Comparison of ENCODE assay signal across 15 mouse cellular contexts in the genomic region with DNA sequence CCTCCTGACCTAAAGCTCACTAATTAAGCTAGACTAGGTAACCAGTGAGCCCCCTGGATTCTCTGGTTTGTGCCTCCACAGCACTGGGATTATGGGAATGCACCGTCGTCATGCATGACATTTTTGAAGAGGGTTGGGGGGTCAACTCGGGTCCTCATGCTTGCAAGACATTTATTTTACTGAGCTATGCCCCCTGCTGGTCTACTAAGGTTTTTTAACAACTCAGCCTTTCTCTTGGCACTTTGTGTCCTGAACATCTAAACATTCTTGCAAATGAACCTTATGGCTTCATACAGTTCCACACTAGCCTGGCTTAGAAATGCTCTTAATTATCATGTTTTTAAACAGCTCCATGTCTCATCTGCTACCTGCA. TPM values are rescaled to one million over a fixed set of nuclear protein-coding genes. Genes with fewer than 3 reads are reported as not detected.
DNase-seq lines count a peak whose midpoint lies in the region; ATAC-seq and TF ChIP-seq lines count a peak whose summit lies in the region.
"Had no signal": no experiment of that assay in that cellular context is flagged by ENCODE, and none has a peak within 500 bp of the region (broad histone marks: within the 10 kb centered on the region; RNA-seq: fewer than 3 reads in every experiment).

No protein-coding gene starts in this region.

- DNase-seq in CD4-positive, CD25-positive, alpha-beta regulatory T cell, adult 2 months (ENCODE audit: low read depth, low spot score) = peak; percentile 40
- DNase-seq in limb, embryonic 10.5 days (ENCODE audit: low spot score) = no peak
- no peak for DNase-seq in ES-E14 (ENCODE audit: low read depth, low spot score)
- no peak for DNase-seq in urinary bladder, postnatal 14 days (ENCODE audit: low spot score)
- DNase-seq in yolk sac, embryonic 10.5 days (ENCODE audit: low spot score) = no peak
- DNase-seq: cerebellum, postnatal 14 days; heart, postnatal 4 days; right cerebral cortex, postnatal 4 days had no signal

- H3K36me3 ChIP-seq in limb, embryonic 15.5 days = peaks cover 32% of the 10 kb centered on the region
- H3K36me3 ChIP-seq in limb, embryonic 10.5 days = peaks cover 38% of the 10 kb centered on the region
- H3K36me3 ChIP-seq in ES-E14 (ENCODE audit: control insufficient read depth, insufficient read depth, low read length, poor library complexity, severe bottlenecking) = peaks cover 8% of the 10 kb centered on the region; the same call in 1 of the 2 replicates
- peaks cover 10% of the 10 kb centered on the region for H3K36me3 ChIP-seq in liver, embryonic 16.5 days (ENCODE audit: control insufficient read depth, insufficient read depth)

- peaks cover 11% of the 10 kb centered on the region for H3K27me3 ChIP-seq in limb, embryonic 15.5 days
- H3K27me3 ChIP-seq in limb, embryonic 10.5 days (ENCODE audit: low read depth, poor library complexity, severe bottlenecking) = peaks cover 14% of the 10 kb centered on the region
- H3K27me3 ChIP-seq in liver, embryonic 16.5 days (ENCODE audit: control insufficient read depth, insufficient read depth, low read depth, low read length) = peaks cover 12% of the 10 kb centered on the region
- H3K27me3 ChIP-seq: Patski had no signal

- H3K27ac ChIP-seq in limb, embryonic 15.5 days = peak overlapping the region; percentile 17; the same call in 1 of the 2 replicates
- no peak overlapping the region for H3K27ac ChIP-seq in limb, embryonic 10.5 days
- no peak overlapping the region for H3K27ac ChIP-seq in ES-E14 (ENCODE audit: insufficient read depth, low read depth, low read length, poor library complexity, severe bottlenecking)
- H3K27ac ChIP-seq in liver, embryonic 16.5 days (ENCODE audit: low read length) = peak overlapping the region; percentile 21; the same call in 1 of the 2 replicates
- H3K27ac ChIP-seq: kidney, embryonic 15.5 days; neural tube, embryonic 13.5 days had no signal

- no peaks in the 10 kb centered on the region for H3K9me3 ChIP-seq in limb, embryonic 15.5 days
- H3K9me3 ChIP-seq in limb, embryonic 10.5 days (replicated peaks) = no peaks in the 10 kb centered on the region
- no peaks in the 10 kb centered on the region for H3K9me3 ChIP-seq in ES-E14 (ENCODE audit: control insufficient read depth, insufficient read depth, low read depth, low read length)
- no peaks in the 10 kb centered on the region for H3K9me3 ChIP-seq in liver, embryonic 16.5 days (replicated peaks; ENCODE audit: control insufficient read depth, low read length)
- H3K9me3 ChIP-seq: kidney, embryonic 15.5 days; neural tube, embryonic 13.5 days had no signal

- no peak for ATAC-seq in CD4-positive, CD25-positive, alpha-beta regulatory T cell, adult 4 months
- no peak for ATAC-seq in limb, embryonic 15.5 days (ENCODE audit: insufficient number of reproducible peaks, low FRiP score, low TSS enrichment, low read depth)
- ATAC-seq in liver, embryonic 16.5 days (ENCODE audit: low read depth) = no peak
- ATAC-seq: Patski had no signal

- no peak overlapping the region for H3K4me2 ChIP-seq in limb, embryonic 15.5 days
- H3K4me2 ChIP-seq in liver, embryonic 16.5 days (ENCODE audit: low read depth, low read length) = no peak overlapping the region
- H3K4me2 ChIP-seq: kidney, embryonic 15.5 days; neural tube, embryonic 13.5 days had no signal

- H3K4me3 ChIP-seq in limb, embryonic 15.5 days = no peak overlapping the region
- H3K4me3 ChIP-seq in limb, embryonic 10.5 days = no peak overlapping the region
- no peak overlapping the region for H3K4me3 ChIP-seq in ES-E14 (ENCODE audit: insufficient read depth in 1 of 2, low read depth in 1 of 2, low read length in 2 of 2, poor library complexity in 1 of 2, severe bottlenecking in 1 of 2)
- H3K4me3 ChIP-seq in liver, embryonic 16.5 days (ENCODE audit: low read depth, low read length) = no peak overlapping the region
- H3K4me3 ChIP-seq: erythroblast, embryonic 14.5 days; kidney, embryonic 15.5 days; neural tube, embryonic 13.5 days had no signal

- no peak overlapping the region for H3K9ac ChIP-seq in limb, embryonic 15.5 days
- H3K9ac ChIP-seq in ES-E14 (ENCODE audit: insufficient read depth, low read depth, low read length, poor library complexity, severe bottlenecking) = no peak overlapping the region
- no peak overlapping the region for H3K9ac ChIP-seq in liver, embryonic 16.5 days (ENCODE audit: low read depth, low read length)
- H3K9ac ChIP-seq: kidney, embryonic 15.5 days; neural tube, embryonic 13.5 days had no signal

- H3K4me1 ChIP-seq in limb, embryonic 15.5 days = peaks cover 9% of the 10 kb centered on the region
- H3K4me1 ChIP-seq in limb, embryonic 10.5 days = peaks cover 10% of the 10 kb centered on the region
- H3K4me1 ChIP-seq in ES-E14 (ENCODE audit: control insufficient read depth in 2 of 2, insufficient read depth in 2 of 2, low read length in 2 of 2, poor library complexity in 1 of 2) = peaks cover 0 to 11% of the 10 kb centered on the region in 2 experiments; a peak in 2 of 4 replicates
- H3K4me1 ChIP-seq in liver, embryonic 16.5 days (ENCODE audit: control insufficient read depth, low read depth, low read length) = no peaks in the 10 kb centered on the region; the same call in 1 of the 2 replicates

- in situ Hi-C loops in ES-E14 (cut with MboI; ENCODE audit: low sequenced_read_pairs in 2 of 2, unreplicated experiment in 2 of 2) = no loop called here

- WGBS in limb, embryonic 15.5 days = 48% methylated on average over 3 of the region's 3 CpGs
- 77% methylated on average over 3 of the region's 3 CpGs for WGBS in limb, embryonic 10.5 days
- 23% methylated on average over 3 of the region's 3 CpGs for WGBS in liver, embryonic 16.5 days (ENCODE audit: insufficient replicate concordance)

TF ChIP-seq in ES-E14, 5 proteins besides CTCF, POLR2A, EP300 and RAD21:
- TF ChIP-seq MAFK (IDR thresholded peaks at IDR 0.05; ENCODE audit: insufficient read depth, low read depth, low read length) = peak; percentile 53; the same call in 1 of the 2 replicates
- TF ChIP-seq ZNF384 (IDR thresholded peaks at IDR 0.05; ENCODE audit: low read depth, low read length) = no peak

RNA-seq across cellular contexts. Expression of gene Tlr9, which starts 8.3 kb away (rescaled TPM):
- polyA plus RNA-seq in CD4-positive, CD25-positive, alpha-beta regulatory T cell, adult 4 months (2017; shearing (Covaris generic)) = not detected
- polyA plus RNA-seq in limb, embryonic 15.5 days (2015; fragmentation: Nextera tagmentation; extraction: Ambion mirVana) = 0.07 and 0.12 TPM in 2 replicates
- polyA plus RNA-seq in limb, embryonic 10.5 days (2016; fragmentation: Nextera tagmentation; extraction: Ambion mirVana) = not detected in 2 replicates
- total RNA-seq in ES-E14 (2012; rRNA removed) = 0.09 TPM in 1 of 2 replicates, not detected in the other
- polyA plus RNA-seq in liver, embryonic 16.5 days (2015; fragmentation: Nextera tagmentation; extraction: Ambion mirVana) = 0.04 and 0.05 TPM in 2 replicates
- polyA plus RNA-seq: neural tube, embryonic 13.5 days had no signal

RNA-seq across cellular contexts. Expression of gene Alas1, which starts 17.7 kb away (rescaled TPM):
- 10 to 100 TPM; 43.4 to 74.4 TPM for polyA plus RNA-seq in CD4-positive, CD25-positive, alpha-beta regulatory T cell, adult 4 months (2017; shearing (Covaris generic))
- 100 and 110 TPM in 2 replicates for polyA plus RNA-seq in limb, embryonic 15.5 days (2015; fragmentation: Nextera tagmentation; extraction: Ambion mirVana)
- polyA plus RNA-seq in limb, embryonic 10.5 days (2016; fragmentation: Nextera tagmentation; extraction: Ambion mirVana) = 62.8 and 77.9 TPM in 2 replicates
- total RNA-seq in ES-E14 (2012; rRNA removed) = 36.1 and 48.5 TPM in 2 replicates
- polyA plus RNA-seq in liver, embryonic 16.5 days (2015; fragmentation: Nextera tagmentation; extraction: Ambion mirVana) = 53.9 and 57.9 TPM in 2 replicates

RNA-seq across cellular contexts. Expression of gene Twf2, which starts 27.8 kb away (rescaled TPM):
- 100 to 1,000 TPM; 151 to 174 TPM for polyA plus RNA-seq in CD4-positive, CD25-positive, alpha-beta regulatory T cell, adult 4 months (2017; shearing (Covaris generic))
- polyA plus RNA-seq in limb, embryonic 15.5 days (2015; fragmentation: Nextera tagmentation; extraction: Ambion mirVana) = 60.0 and 68.5 TPM in 2 replicates
- polyA plus RNA-seq in limb, embryonic 10.5 days (2016; fragmentation: Nextera tagmentation; extraction: Ambion mirVana) = 75.1 and 76.6 TPM in 2 replicates
- 135 and 139 TPM in 2 replicates for total RNA-seq in ES-E14 (2012; rRNA removed)
- polyA plus RNA-seq in liver, embryonic 16.5 days (2015; fragmentation: Nextera tagmentation; extraction: Ambion mirVana) = 19.7 and 21.2 TPM in 2 replicates

RNA-seq across cellular contexts. Expression of gene Ppm1m, which starts 31.2 kb away (rescaled TPM):
- polyA plus RNA-seq in CD4-positive, CD25-positive, alpha-beta regulatory T cell, adult 4 months (2017; shearing (Covaris generic)) = 10 to 100 TPM; 19.8 to 24.0 TPM
- polyA plus RNA-seq in limb, embryonic 15.5 days (2015; fragmentation: Nextera tagmentation; extraction: Ambion mirVana) = 48.6 and 52.2 TPM in 2 replicates
- polyA plus RNA-seq in limb, embryonic 10.5 days (2016; fragmentation: Nextera tagmentation; extraction: Ambion mirVana) = 53.1 and 57.5 TPM in 2 replicates
- total RNA-seq in ES-E14 (2012; rRNA removed) = 40.6 and 53.9 TPM in 2 replicates
- 9.7 and 11.5 TPM in 2 replicates for polyA plus RNA-seq in liver, embryonic 16.5 days (2015; fragmentation: Nextera tagmentation; extraction: Ambion mirVana)

RNA-seq across cellular contexts. Expression of gene Poc1a, which starts 50.1 kb away (rescaled TPM):
- polyA plus RNA-seq in CD4-positive, CD25-positive, alpha-beta regulatory T cell, adult 4 months (2017; shearing (Covaris generic)) = 1 to 10 TPM; 2.3 to 8.0 TPM
- polyA plus RNA-seq in limb, embryonic 15.5 days (2015; fragmentation: Nextera tagmentation; extraction: Ambion mirVana) = 19.1 and 21.3 TPM in 2 replicates
- 42.9 and 43.9 TPM in 2 replicates for polyA plus RNA-seq in limb, embryonic 10.5 days (2016; fragmentation: Nextera tagmentation; extraction: Ambion mirVana)
- total RNA-seq in ES-E14 (2012; rRNA removed) = 19.3 and 21.2 TPM in 2 replicates
- polyA plus RNA-seq in liver, embryonic 16.5 days (2015; fragmentation: Nextera tagmentation; extraction: Ambion mirVana) = 20.3 and 21.0 TPM in 2 replicates

Comparison
In these comparisons a context has a peak if more than half of its experiments do, and no peak if none do; other contexts are left out.
1. H3K27ac ChIP-seq: peak in limb, embryonic 15.5 days (single experiment) and liver, embryonic 16.5 days (single experiment); none in limb, embryonic 10.5 days (single experiment) and ES-E14 (single experiment).